Mouse (Mus musculus): Measurements from ENCODE around the gene Adgrg1. TPM values are rescaled to one million over a fixed set of nuclear protein-coding genes. Genes with fewer than 3 reads are reported as not detected.

The Adgrg1 gene
- polyA plus RNA-seq, 1 experiment from 2014 or later = 16.6 TPM

Other genes starting within 250 kb of the Adgrg1 start
- gene Ccl22, start 229.2 kb upstream of the Adgrg1 start, polyA plus RNA-seq (2016; fragmentation: Nextera tagmentation; extraction: Ambion mirVana) = not detected in 2 replicates
- 6.2 and 11.0 TPM in 2 replicates for gene Cx3cl1, start 202.7 kb upstream of the Adgrg1 start, polyA plus RNA-seq (2016; fragmentation: Nextera tagmentation; extraction: Ambion mirVana)
- 0.57 and 0.63 TPM in 2 replicates for gene Ccl17, start 164.3 kb upstream of the Adgrg1 start, polyA plus RNA-seq (2016; fragmentation: Nextera tagmentation; extraction: Ambion mirVana)
- gene Coq9, start 136.4 kb upstream of the Adgrg1 start, polyA plus RNA-seq (2016; fragmentation: Nextera tagmentation; extraction: Ambion mirVana) = 97.9 and 129 TPM in 2 replicates
- gene Ciapin1, start 136.4 kb upstream of the Adgrg1 start, polyA plus RNA-seq (2016; fragmentation: Nextera tagmentation; extraction: Ambion mirVana) = 148 and 158 TPM in 2 replicates
- 164 and 190 TPM in 2 replicates for gene Polr2c, start 117.3 kb upstream of the Adgrg1 start, polyA plus RNA-seq (2016; fragmentation: Nextera tagmentation; extraction: Ambion mirVana)
- gene Dok4, start 98.4 kb upstream of the Adgrg1 start, polyA plus RNA-seq (2016; fragmentation: Nextera tagmentation; extraction: Ambion mirVana) = 71.3 and 83.4 TPM in 2 replicates
- gene Ccdc102a, start 56.7 kb upstream of the Adgrg1 start, polyA plus RNA-seq (2016; fragmentation: Nextera tagmentation; extraction: Ambion mirVana) = 22.0 and 31.0 TPM in 2 replicates
- 0.69 and 0.79 TPM in 2 replicates for gene Adgrg5, start 51.1 kb upstream of the Adgrg1 start, polyA plus RNA-seq (2016; fragmentation: Nextera tagmentation; extraction: Ambion mirVana)
- gene Adgrg3, start 42.9 kb downstream of the Adgrg1 start, polyA plus RNA-seq (2016; fragmentation: Nextera tagmentation; extraction: Ambion mirVana) = 3.0 and 3.9 TPM in 2 replicates
- 0.09 TPM in 1 of 2 replicates, not detected in the other for gene Drc7, start 80.4 kb downstream of the Adgrg1 start, polyA plus RNA-seq (2016; fragmentation: Nextera tagmentation; extraction: Ambion mirVana)
- gene Katnb1, start 106.4 kb downstream of the Adgrg1 start, polyA plus RNA-seq (2016; fragmentation: Nextera tagmentation; extraction: Ambion mirVana) = 25.8 and 29.8 TPM in 2 replicates
- gene Kifc3, start 228.1 kb downstream of the Adgrg1 start, polyA plus RNA-seq (2016; fragmentation: Nextera tagmentation; extraction: Ambion mirVana) = 13.9 and 15.3 TPM in 2 replicates

Data from heart, embryonic 10.5 days (tissue).